Mouse (Mus musculus) embryonic fibroblast, embryonic 13.5 days (primary cell): ENCODE measurements around the gene Hp. TPM values are rescaled to one million over a fixed set of nuclear protein-coding genes. Genes with fewer than 3 reads are reported as not detected.

ENCODE experiments used
- H3K27ac ChIP-seq: 2 replicates; pipeline ENCODE4 v1.5.1; 2012; ENCODE audit warnings: low read length, control low read depth, inconsistent platforms; ENCODE audit not compliant: insufficient read depth
- H3K4me1 ChIP-seq: 2 replicates; pipeline ENCODE4 v1.6.1; 2011; ENCODE audit warnings: low read length; ENCODE audit not compliant: control insufficient read depth, insufficient read depth
- H3K4me3 ChIP-seq: 2 replicates; pipeline ENCODE4 v1.5.1; 2011; ENCODE audit warnings: mild to moderate bottlenecking, control low read depth, low read length; ENCODE audit not compliant: insufficient read depth
- CTCF ChIP-seq: IDR thresholded peaks from 2 replicates; pipeline ENCODE4 v1.5.1; 2011; ENCODE audit warnings: mild to moderate bottlenecking, control low read depth, low read length, moderate library complexity, borderline replicate concordance; ENCODE audit not compliant: insufficient read depth
- POLR2A ChIP-seq: IDR thresholded peaks from 2 replicates; pipeline ENCODE4 v1.6.1; 2011; ENCODE audit warnings: low read depth, mild to moderate bottlenecking, control low read depth, low read length, moderate library complexity
- polyA plus RNA-seq: library from polyadenylated mRNA; stranded (reverse); fragments of >200 nt; gene quantifications from 2 replicates; pipeline ENCODE4 v1.2.4, GENCODE M21; 2011; ENCODE audit warnings: low read depth; ENCODE audit not compliant: missing spikeins, insufficient read length

Hp gene
- polyA plus RNA-seq, 1 experiment: 0.39 TPM

- no peak overlapping the region for H3K4me3 ChIP-seq
- H3K27ac ChIP-seq: no peak overlapping the region
- TF ChIP-seq POLR2A (no peak), CTCF (no peak)
- H3K4me1 ChIP-seq: no peaks in the 10 kb centered on the region
Observed at GRCm38 (mm10) chr8:109593117-109593788, 14.3 kb upstream of the Hp start.

- Histone ChIP-seq H3K4me1 (no peaks in the 10 kb centered on the region), H3K4me3 (no peak overlapping the region), H3K27ac (no peak overlapping the region)
- TF ChIP-seq CTCF: no peak
- TF ChIP-seq POLR2A: no peak
Observed at GRCm38 (mm10) chr8:109592164-109592563, 13.2 kb upstream of the Hp start.

- no peaks in the 10 kb centered on the region for H3K4me1 ChIP-seq
- H3K27ac ChIP-seq: no peak overlapping the region
- H3K4me3 ChIP-seq: no peak overlapping the region
- TF ChIP-seq POLR2A (no peak), CTCF (no peak)
Observed at GRCm38 (mm10) chr8:109591367-109591766, 12.4 kb upstream of the Hp start.

GRCm38 (mm10) chr8:109590901-109591300, 11.9 kb upstream of the Hp start:
- no peak overlapping the region for H3K4me3 ChIP-seq
- H3K27ac ChIP-seq: no peak overlapping the region
- TF ChIP-seq POLR2A (no peak), CTCF (no peak)
- H3K4me1 ChIP-seq: no peaks in the 10 kb centered on the region

- no peak overlapping the region for H3K4me3 ChIP-seq
- TF ChIP-seq CTCF (no peak), POLR2A (no peak)
- H3K4me1 ChIP-seq: no peaks in the 10 kb centered on the region
- H3K27ac ChIP-seq: no peak overlapping the region
Observed at GRCm38 (mm10) chr8:109586972-109587504, 8.1 kb upstream of the Hp start.

- Histone ChIP-seq H3K4me3 (no peak overlapping the region), H3K27ac (no peak overlapping the region), H3K4me1 (no peaks in the 10 kb centered on the region)
- TF ChIP-seq CTCF: no peak
- TF ChIP-seq POLR2A: no peak
Observed at GRCm38 (mm10) chr8:109585652-109586051, 6.7 kb upstream of the Hp start.

GRCm38 (mm10) chr8:109584830-109585229, 5.9 kb upstream of the Hp start:
- no peaks in the 10 kb centered on the region for H3K4me1 ChIP-seq
- no peak overlapping the region for H3K4me3 ChIP-seq
- H3K27ac ChIP-seq: no peak overlapping the region
- TF ChIP-seq POLR2A (no peak), CTCF (no peak)

- no peaks in the 10 kb centered on the region for H3K4me1 ChIP-seq
- H3K27ac ChIP-seq: no peak overlapping the region
- H3K4me3 ChIP-seq: no peak overlapping the region
- TF ChIP-seq POLR2A (no peak), CTCF (no peak)
Observed at GRCm38 (mm10) chr8:109584293-109584692, 5.3 kb upstream of the Hp start.

GRCm38 (mm10) chr8:109576311-109576710, 2.7 kb downstream of the Hp start:
- Histone ChIP-seq H3K27ac (no peak overlapping the region), H3K4me3 (no peak overlapping the region), H3K4me1 (no peaks in the 10 kb centered on the region)
- TF ChIP-seq CTCF: no peak

GRCm38 (mm10) chr8:109571139-109571538, 7.8 kb downstream of the Hp start:
- TF ChIP-seq CTCF: no peak
- no peak for TF ChIP-seq POLR2A
- Histone ChIP-seq H3K4me1 (no peaks in the 10 kb centered on the region), H3K4me3 (no peak overlapping the region), H3K27ac (no peak overlapping the region)
